Mouse (Mus musculus) neural tube, embryonic 14.5 days (tissue): ENCODE results near the gene Dmc1. TPM values are rescaled to one million over a fixed set of nuclear protein-coding genes. Genes with fewer than 3 reads are reported as not detected.

Experiments
- ATAC-seq: fragments of 200-750 bp; cut with Nextera tagmentation; 2 replicates; pipeline ENCODE4 v1.8.0; 2017; ENCODE audit warnings: low read depth, mild to moderate bottlenecking, moderate TSS enrichment, moderate library complexity
- H3K27ac ChIP-seq: fragments of 300-500 bp; sonication (generic); 2 replicates; pipeline ENCODE4 v1.5.1; 2014; ENCODE audit warnings: low read depth, mild to moderate bottlenecking, control low read depth, low read length, moderate library complexity, mixed read lengths
- H3K27me3 ChIP-seq: fragments of 300-500 bp; sonication (generic); 2 replicates; pipeline ENCODE4 v1.6.1; 2014; ENCODE audit warnings: low read length; ENCODE audit not compliant: control insufficient read depth, insufficient read depth
- H3K36me3 ChIP-seq: fragments of 300-500 bp; sonication (generic); 2 replicates; pipeline ENCODE4 v1.6.1; 2014; ENCODE audit warnings: low read length, mixed read lengths; ENCODE audit not compliant: control insufficient read depth, insufficient read depth
- H3K4me1 ChIP-seq: fragments of 300-500 bp; sonication (generic); 2 replicates; pipeline ENCODE4 v1.6.1; 2014; ENCODE audit warnings: low read length; ENCODE audit not compliant: control insufficient read depth, insufficient read depth
- H3K4me2 ChIP-seq: fragments of 300-500 bp; sonication (generic); 2 replicates; pipeline ENCODE4 v1.6.1; 2014; ENCODE audit warnings: mild to moderate bottlenecking, low read depth, low read length, control low read depth
- H3K4me3 ChIP-seq: fragments of 300-500 bp; sonication (generic); 2 replicates; pipeline ENCODE4 v1.5.1; 2014; ENCODE audit warnings: low read depth, low read length, control low read depth, mixed read lengths
- H3K9ac ChIP-seq: fragments of 300-500 bp; sonication (generic); replicated peaks from 2 replicates; pipeline ENCODE4 v1.6.1; 2014; ENCODE audit warnings: low read depth, mild to moderate bottlenecking, control low read depth, low read length, mixed read lengths
- H3K9me3 ChIP-seq: fragments of 300-500 bp; sonication (generic); 2 replicates; pipeline ENCODE4 v1.6.1; 2016; ENCODE audit warnings: low read length; ENCODE audit not compliant: control insufficient read depth
- WGBS: fragments of 180-500 bp; shearing (Covaris S2); extraction: QIAGEN DNeasy Blood & Tissue Kit; methylation state at CpG from one replicate; pipeline ENCODE4 v1.1.7; 2014; 5-methylcytosine and 5-hydroxymethylcytosine counted together
- polyA plus RNA-seq: library from polyadenylated mRNA; unstranded; fragments of >200 nt; fragmentation: Nextera tagmentation; extraction: Ambion mirVana; gene quantifications from 2 replicates; pipeline ENCODE4 v1.2.1, GENCODE M21; 2014

Dmc1 gene
- polyA plus RNA-seq, 1 experiment from 2014 or later: 0.88 TPM

- Histone ChIP-seq H3K27ac (no peak overlapping the region), H3K4me2 (no peak overlapping the region), H3K9me3 (no peaks in the 10 kb centered on the region), H3K4me3 (no peak overlapping the region), H3K36me3 (peaks cover 47% of the 10 kb centered on the region), H3K4me1 (no peaks in the 10 kb centered on the region), H3K9ac (no peak overlapping the region), H3K27me3 (no peaks in the 10 kb centered on the region)
- ATAC-seq: 0 out of 2 replicates have a peak, but pooled peaks have one; percentile 35
- WGBS: 64% methylated on average over 9 of the region's 9 CpGs
Measured at GRCm38 (mm10) chr15:79525979-79526768, 78.7 kb downstream of the Dmc1 start.

- Histone ChIP-seq H3K9ac (no peak overlapping the region), H3K27ac (no peak overlapping the region), H3K9me3 (no peaks in the 10 kb centered on the region), H3K4me1 (no peaks in the 10 kb centered on the region), H3K27me3 (no peaks in the 10 kb centered on the region), H3K4me3 (no peak overlapping the region), H3K36me3 (peaks cover 41% of the 10 kb centered on the region), H3K4me2 (no peak overlapping the region)
- 87% methylated on average over 5 of the region's 5 CpGs for WGBS
- no peak for ATAC-seq
Measured at GRCm38 (mm10) chr15:79525564-79525963, 79.3 kb downstream of the Dmc1 start.

GRCm38 (mm10) chr15:79519400-79520220 lies 85.3 kb downstream of the Dmc1 start:
- H3K9ac ChIP-seq: no peak overlapping the region
- H3K4me3 ChIP-seq: no peak overlapping the region
- H3K4me1 ChIP-seq: peaks cover 10% of the 10 kb centered on the region; the same call in 1 of the 2 replicates
- WGBS: 42% methylated on average over 16 of the region's 16 CpGs
- no peak overlapping the region for H3K4me2 ChIP-seq
- H3K27me3 ChIP-seq: peaks cover 28% of the 10 kb centered on the region
- no peaks in the 10 kb centered on the region for H3K36me3 ChIP-seq
- H3K27ac ChIP-seq: no peak overlapping the region
- ATAC-seq: no peak
- H3K9me3 ChIP-seq: no peaks in the 10 kb centered on the region

- no peaks in the 10 kb centered on the region for H3K36me3 ChIP-seq
- no peaks in the 10 kb centered on the region for H3K9me3 ChIP-seq
- WGBS: 81% methylated on average over 3 of the region's 3 CpGs
- peaks cover 10% of the 10 kb centered on the region; the same call in 1 of the 2 replicates for H3K4me1 ChIP-seq
- H3K27me3 ChIP-seq: peaks cover 36% of the 10 kb centered on the region
- H3K27ac ChIP-seq: no peak overlapping the region
- no peak for ATAC-seq
- no peak overlapping the region for H3K4me3 ChIP-seq
- H3K4me2 ChIP-seq: no peak overlapping the region
- no peak overlapping the region for H3K9ac ChIP-seq
Measured at GRCm38 (mm10) chr15:79518571-79518970, 86.3 kb downstream of the Dmc1 start.

- no peaks in the 10 kb centered on the region for H3K9me3 ChIP-seq
- H3K36me3 ChIP-seq: no peaks in the 10 kb centered on the region
- H3K4me2 ChIP-seq: no peak overlapping the region
- no peak overlapping the region for H3K4me3 ChIP-seq
- H3K9ac ChIP-seq: no peak overlapping the region
- WGBS: 59% methylated on average over 4 of the region's 4 CpGs
- H3K4me1 ChIP-seq: peaks cover 10% of the 10 kb centered on the region; the same call in 1 of the 2 replicates
- no peak for ATAC-seq
- no peak overlapping the region for H3K27ac ChIP-seq
- H3K27me3 ChIP-seq: peaks cover 40% of the 10 kb centered on the region
Measured at GRCm38 (mm10) chr15:79517710-79518109, 87.2 kb downstream of the Dmc1 start.

- H3K9me3 ChIP-seq: no peaks in the 10 kb centered on the region
- peaks cover 15% of the 10 kb centered on the region; the same call in 1 of the 2 replicates for H3K4me1 ChIP-seq
- H3K36me3 ChIP-seq: no peaks in the 10 kb centered on the region
- H3K4me3 ChIP-seq: peak within 1 kb of the TSS; percentile 34
- ATAC-seq: no peak
- 0 out of 2 replicates have a peak within 1 kb of the TSS, but pooled peaks have one; percentile 25 for H3K9ac ChIP-seq
- peak within 1 kb of the TSS; percentile 68 for H3K4me2 ChIP-seq
- WGBS: 1% methylated on average over 70 of the region's 71 CpGs
- no peak within 1 kb of the TSS for H3K27ac ChIP-seq
- peaks cover 48% of the 10 kb centered on the region for H3K27me3 ChIP-seq
Measured at GRCm38 (mm10) chr15:79516171-79517096, 88.5 kb downstream of the Dmc1 start, which contains the start of gene Kdelr3. Kdelr3 (plus strand) TSS chr15:79516411.

- Histone ChIP-seq H3K36me3 (no peaks in the 10 kb centered on the region), H3K4me1 (peaks cover 18% of the 10 kb centered on the region; the same call in 1 of the 2 replicates), H3K27me3 (peaks cover 62% of the 10 kb centered on the region), H3K9me3 (no peaks in the 10 kb centered on the region), H3K4me3 (no peak overlapping the region), H3K27ac (no peak overlapping the region), H3K4me2 (no peak overlapping the region), H3K9ac (no peak overlapping the region)
- WGBS: 9% methylated on average over 9 of the region's 9 CpGs
- ATAC-seq: no peak
Measured at GRCm38 (mm10) chr15:79513940-79514339, 91.0 kb downstream of the Dmc1 start.

- Histone ChIP-seq H3K27me3 (peaks cover 59% of the 10 kb centered on the region), H3K9ac (no peak overlapping the region; the same call in 1 of the 2 replicates), H3K4me1 (peaks cover 14% of the 10 kb centered on the region; the same call in 1 of the 2 replicates), H3K9me3 (no peaks in the 10 kb centered on the region), H3K4me2 (peak overlapping the region; percentile 59), H3K36me3 (no peaks in the 10 kb centered on the region), H3K4me3 (peak overlapping the region; percentile 32), H3K27ac (no peak overlapping the region)
- peak; percentile 91; the same call in 1 of the 2 replicates for ATAC-seq
- 1% methylated on average over 61 of the region's 61 CpGs for WGBS
Measured at GRCm38 (mm10) chr15:79511553-79512320, 93.2 kb downstream of the Dmc1 start.
